Mouse (Mus musculus) bone marrow, adult 2 months (tissue): ENCODE results near the gene Nucb1.

Experiments used
- CTCF ChIP-seq: fragments of 200-500 bp; IDR thresholded peaks from 2 replicates; pipeline ENCODE4 v1.5.1; 2011; ENCODE audit warnings: low read length, control low read depth; ENCODE audit not compliant: control insufficient read depth, insufficient read depth
- POLR2A ChIP-seq: fragments of 200-500 bp; IDR thresholded peaks from 2 replicates; pipeline ENCODE4 v1.6.1; 2011; ENCODE audit warnings: low read depth, mild to moderate bottlenecking, control low read depth, low read length, borderline replicate concordance; ENCODE audit not compliant: control insufficient read depth

- TF ChIP-seq CTCF = no peak
- no peak for TF ChIP-seq POLR2A
Measured at GRCm38 (mm10) chr7:45489578-45489977, 20.6 kb downstream of the Nucb1 start.
